Mouse (Mus musculus) left cerebral cortex, postnatal 36 days (tissue): ENCODE data around the gene Cul3. TPM values are rescaled to one million over a fixed set of nuclear protein-coding genes. Genes with fewer than 3 reads are reported as not detected.
A peak's percentile ranks its signal among the peaks of the same experiment; 100 is the strongest.
"Not testable (repeated sequence)": the region's sequence is repeated elsewhere in the genome, so short reads cannot be mapped to it uniquely, and the experiment has no call there.

Experiments used
- DNase-seq, 2 experiments: peaks; one replicate each; pipeline ENCODE4 v3.0.0; 2021 to 2022; ENCODE audit warnings: low spot score in 2 of 2, mixed read lengths in 1 of 2
- intact Hi-C: fragments of 180-260 bp; cut with DNase I; formaldehyde crosslinking; loops from one replicate; pipeline ENCODE4 v1.15.1; 2025
- total RNA-seq, 2 experiments: library from RNA; stranded (reverse); gene quantifications; 2 replicates each; pipeline ENCODE4 v1.2.3; 2021

Gene Cul3
- 100 to 1,000 TPM; 113 to 125 TPM for total RNA-seq

GRCm38 (mm10) chr1:80340436-80341376, at the start of gene Cul3:
Cul3 (minus strand) TSS chr1:80340480.
- intact Hi-C loops, result loop anchor here (10.0 kb wide), 1 partner anchor 556 kb away; no protein-coding TSS in a partner anchor
- DNase-seq, result peak; percentile 94

GRCm38 (mm10) chr1:80389518-80389917, 49.2 kb upstream of the Cul3 start:
- DNase-seq, result no peak
- intact Hi-C loops, result no loop called here

DNA sequence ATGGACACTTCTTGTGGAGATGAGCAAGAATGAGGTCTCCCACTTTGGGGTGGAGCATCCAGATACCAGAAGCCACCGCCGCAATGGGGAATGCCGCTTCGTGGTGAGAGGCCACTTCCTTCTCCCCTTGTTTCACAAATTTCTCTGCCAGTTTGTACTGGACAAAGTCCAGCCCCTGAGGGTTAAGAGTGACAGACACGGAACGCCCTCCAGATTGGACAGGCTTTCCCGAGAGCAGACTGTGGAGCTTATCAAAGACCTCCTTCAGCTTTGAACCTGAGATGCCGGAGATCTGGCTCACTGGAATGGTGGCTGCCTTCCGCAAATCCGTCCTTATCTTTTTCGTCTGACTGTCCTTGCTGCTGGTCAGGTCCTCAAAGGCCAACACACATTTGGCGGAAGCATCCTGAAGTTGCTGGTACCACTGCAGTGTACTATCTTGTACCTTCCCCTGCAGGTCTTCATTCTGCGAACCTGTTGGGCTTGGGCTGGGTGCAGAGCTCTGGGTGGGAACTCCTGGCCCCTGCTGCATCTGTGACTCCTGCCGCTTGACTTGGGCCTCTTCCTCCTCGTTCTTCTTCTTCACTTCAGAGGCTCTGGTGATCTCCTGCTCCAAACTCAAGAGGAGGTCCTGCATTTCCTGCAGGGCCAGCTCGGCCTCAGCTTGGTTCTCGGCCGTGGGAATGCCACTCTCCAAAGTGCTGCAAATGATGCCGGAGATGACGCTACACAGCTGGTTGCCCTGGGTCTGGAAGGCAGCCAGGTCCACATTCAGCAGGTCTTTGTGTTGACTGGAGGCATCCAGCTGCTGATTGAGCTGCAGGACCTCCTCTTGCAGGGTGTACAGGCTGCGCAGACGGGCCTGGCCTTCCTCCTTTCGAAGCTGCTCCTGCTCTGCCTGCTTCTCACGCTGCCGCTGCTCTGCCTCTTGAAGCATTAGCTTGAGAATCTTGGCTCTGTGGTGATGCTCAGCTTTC, 43.6 kb upstream of the Cul3 start:
- intact Hi-C loops, result no loop called here
- DNase-seq, result no peak

DNA sequence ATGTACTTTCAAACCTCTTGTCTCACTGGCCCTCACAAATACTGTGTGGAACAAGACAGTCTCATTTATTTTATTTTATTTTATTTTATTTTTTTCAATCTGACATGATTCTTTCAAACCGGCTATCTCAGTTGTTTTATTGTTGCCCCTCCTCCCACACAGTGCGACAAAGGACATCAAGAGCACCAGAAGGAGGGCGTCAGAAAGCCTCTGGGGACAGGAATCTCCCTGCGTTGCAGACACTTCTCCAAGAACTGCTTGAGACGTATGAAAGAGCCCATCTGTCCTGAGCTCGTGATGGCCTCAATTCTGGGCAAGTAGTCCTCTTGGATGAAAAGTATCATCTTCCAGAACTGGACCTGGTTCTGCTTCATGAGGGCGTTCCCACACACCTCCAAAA, 42.6 kb upstream of the Cul3 start:
- intact Hi-C loops, result no loop called here
- no peak for DNase-seq

- no peak for DNase-seq
- intact Hi-C loops, result no loop called here
Observed at GRCm38 (mm10) chr1:80381302-80381701, 41.0 kb upstream of the Cul3 start.

DNA sequence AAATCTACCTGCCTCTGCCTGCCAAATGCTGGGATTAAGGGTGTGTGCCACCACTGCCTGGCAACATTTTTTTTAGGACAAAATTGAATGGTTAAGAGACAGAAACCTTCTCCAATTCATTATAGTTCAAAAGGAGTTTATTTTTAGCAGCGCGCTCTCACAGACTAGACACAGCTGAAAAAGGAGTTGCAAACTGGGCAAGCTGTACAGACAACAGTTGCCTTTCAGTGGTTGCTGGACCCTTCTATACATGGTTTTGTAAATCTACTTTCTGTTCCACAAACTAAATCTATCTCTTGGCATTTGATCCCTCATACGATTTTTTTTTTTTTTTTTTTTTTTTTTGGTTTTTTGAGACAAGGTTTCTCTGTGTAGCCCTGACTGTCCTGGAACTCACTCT, 31.7 kb upstream of the Cul3 start:
- no peak for DNase-seq
- intact Hi-C loops, result no loop called here

DNA sequence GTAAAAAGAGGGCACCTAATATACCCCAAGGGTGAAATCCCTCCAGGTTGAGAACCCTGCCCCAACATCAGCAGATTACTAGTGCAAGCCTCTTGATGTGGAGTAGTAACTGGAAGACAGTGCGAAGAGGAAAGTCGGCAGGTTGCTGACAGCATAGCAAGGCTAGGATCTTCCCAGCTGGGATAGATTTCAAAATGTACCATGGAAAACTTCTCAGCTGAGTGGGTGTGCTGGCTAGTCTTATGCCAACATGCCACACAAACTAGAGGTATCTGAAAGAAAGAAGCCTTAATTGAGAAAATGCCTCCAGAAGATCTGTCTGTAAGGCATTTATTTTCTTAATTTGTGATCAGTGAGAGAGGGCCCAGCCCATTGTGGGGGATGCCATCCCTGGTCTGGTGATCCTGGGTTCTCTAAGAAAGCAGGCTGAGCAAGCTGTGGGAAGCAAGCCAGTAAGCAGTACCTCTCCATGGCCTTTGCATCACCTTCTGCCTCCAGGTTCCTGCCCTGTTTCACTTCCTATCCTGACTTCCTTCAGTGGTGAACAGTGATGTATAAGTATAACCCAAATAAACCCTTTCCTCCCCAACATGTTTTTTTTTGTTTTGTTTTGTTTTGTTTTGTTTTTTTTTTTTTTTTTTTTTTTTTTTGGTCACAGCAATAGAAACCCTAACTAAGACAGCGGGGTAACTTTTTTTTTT, 31.1 kb upstream of the Cul3 start:
- peak; percentile 12 to 23 for DNase-seq
- intact Hi-C loops, result no loop called here

GRCm38 (mm10) chr1:80363486-80363885, 23.2 kb upstream of the Cul3 start:
- no peak for DNase-seq
- intact Hi-C loops, result no loop called here

GRCm38 (mm10) chr1:80362946-80363345, 22.7 kb upstream of the Cul3 start:
- intact Hi-C loops, result no loop called here
- DNase-seq, result no peak

DNA sequence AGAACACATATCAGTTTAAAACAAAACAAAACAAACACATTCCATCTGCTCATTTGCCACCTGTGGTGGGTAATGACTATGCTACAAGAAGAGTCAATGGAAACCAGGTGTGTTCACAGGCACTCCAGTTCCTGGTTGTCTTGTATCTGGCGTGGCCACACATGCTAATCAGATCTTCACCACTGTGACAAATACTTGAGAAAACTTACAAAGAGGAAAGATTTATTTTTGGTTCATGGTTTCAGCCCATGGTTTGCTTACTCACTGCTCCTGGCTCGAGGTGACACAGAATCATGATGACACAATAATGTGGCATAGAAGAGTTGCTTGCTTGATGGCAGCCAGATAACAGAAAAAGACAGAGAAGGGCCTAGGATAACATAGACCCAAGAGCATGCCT, 22.1 kb upstream of the Cul3 start:
- intact Hi-C loops, result no loop called here
- DNase-seq, result no peak

DNA sequence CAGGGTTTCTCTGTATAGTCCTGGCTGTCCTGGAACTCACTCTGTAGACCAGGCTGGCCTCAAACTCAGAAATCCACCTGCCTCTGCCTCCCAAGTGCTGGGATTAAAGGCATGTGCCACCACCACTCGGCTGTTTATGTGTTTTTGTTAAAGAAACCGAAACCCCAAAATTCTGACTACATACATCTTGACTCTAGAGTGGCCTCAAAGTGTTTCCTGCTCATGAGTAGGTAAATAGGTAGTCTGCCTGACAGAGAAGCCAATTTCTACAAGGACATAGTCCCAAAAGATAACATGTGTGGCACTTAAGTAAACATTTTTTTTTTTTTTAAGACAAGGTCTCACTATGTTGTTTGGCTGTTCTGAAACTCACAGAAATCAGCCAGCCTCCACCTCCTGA, 21.5 kb upstream of the Cul3 start:
- intact Hi-C loops, DNase-seq: not testable (repeated sequence)

DNA sequence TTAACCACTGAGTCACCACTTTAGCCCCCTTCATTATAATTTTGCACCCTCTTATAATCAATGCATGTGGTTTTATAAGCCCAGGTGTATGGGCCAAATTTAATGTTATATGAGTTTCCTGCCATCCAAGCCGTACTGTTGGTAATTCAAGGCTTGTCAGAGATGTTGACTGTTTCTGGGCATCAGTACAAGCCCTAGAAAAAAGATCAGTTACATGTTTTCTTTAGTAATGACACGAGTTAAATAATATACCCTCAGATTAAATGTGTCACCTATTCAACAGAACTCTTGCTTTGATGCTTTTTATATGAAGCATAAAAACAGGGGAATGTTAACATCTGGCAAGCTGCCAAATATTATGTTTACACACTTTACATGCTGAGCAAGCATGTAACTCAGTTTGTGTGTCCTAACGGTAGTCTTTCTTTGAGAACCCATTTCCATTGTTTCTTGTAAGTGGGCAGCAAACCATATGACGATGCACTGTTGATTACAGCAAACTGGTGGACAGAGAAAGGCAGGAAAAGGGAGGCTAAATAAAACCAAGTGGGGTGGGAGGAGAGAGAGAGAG, 19.8 kb upstream of the Cul3 start:
- intact Hi-C loops, result no loop called here
- no peak for DNase-seq

GRCm38 (mm10) chr1:80340061-80340435, 232 bp downstream of the Cul3 start:
- DNase-seq, result peak in 1 of 2 experiments; percentile 72
- intact Hi-C loops, result loop anchor here (10.0 kb wide), 1 partner anchor 555 kb away; no protein-coding TSS in a partner anchor

DNA sequence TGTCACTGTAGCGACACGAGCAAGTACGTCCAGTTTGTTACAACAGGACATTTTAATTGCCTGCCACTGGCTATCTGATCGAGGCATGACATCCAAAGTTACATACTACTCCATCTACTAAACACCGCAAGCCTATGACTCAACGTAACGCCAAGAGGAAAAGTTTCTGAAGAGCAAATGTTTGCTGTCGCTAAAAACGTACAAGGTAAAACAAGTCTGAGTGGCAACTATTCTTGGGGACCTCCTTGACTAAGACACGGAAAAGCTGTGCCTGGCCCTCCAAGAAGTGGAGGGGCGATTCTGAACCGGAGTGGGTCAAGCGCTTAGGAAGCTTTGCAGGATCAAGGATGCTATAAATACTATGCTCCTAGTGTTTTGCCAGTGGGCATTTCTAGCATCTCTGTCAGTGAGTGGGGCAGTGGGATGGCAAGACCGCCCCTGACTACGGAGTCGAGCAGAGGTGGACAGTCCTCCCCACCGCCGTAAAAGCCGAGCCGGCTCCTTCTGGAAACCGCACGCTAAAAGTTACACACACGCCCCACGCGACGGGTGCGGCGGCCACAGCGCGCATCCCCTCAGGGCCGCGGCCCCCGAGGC, 757 bp downstream of the Cul3 start:
- no peak for DNase-seq
- intact Hi-C loops, result loop anchor here (10.0 kb wide), 1 partner anchor 555 kb away; no protein-coding TSS in a partner anchor

DNA sequence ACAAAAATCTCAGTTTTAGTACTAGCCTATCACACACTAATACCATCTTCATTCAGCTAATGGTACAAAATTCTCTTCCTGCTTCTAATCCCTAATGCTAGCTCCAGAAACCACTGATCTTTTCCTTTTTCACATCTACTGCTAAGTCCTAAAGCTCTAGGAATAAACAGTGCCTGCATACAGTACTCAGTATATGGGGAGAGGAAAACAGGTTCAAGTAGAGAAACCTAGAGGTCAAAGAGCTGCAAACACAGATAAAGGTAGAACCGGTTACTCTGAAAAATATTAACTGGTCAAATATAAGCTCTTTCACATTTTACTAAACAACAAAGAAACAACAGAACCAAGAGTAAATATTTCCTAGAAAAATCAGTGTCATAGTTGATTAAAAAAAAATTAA, 1.9 kb downstream of the Cul3 start:
- no peak for DNase-seq
- intact Hi-C loops, result no loop called here

DNA sequence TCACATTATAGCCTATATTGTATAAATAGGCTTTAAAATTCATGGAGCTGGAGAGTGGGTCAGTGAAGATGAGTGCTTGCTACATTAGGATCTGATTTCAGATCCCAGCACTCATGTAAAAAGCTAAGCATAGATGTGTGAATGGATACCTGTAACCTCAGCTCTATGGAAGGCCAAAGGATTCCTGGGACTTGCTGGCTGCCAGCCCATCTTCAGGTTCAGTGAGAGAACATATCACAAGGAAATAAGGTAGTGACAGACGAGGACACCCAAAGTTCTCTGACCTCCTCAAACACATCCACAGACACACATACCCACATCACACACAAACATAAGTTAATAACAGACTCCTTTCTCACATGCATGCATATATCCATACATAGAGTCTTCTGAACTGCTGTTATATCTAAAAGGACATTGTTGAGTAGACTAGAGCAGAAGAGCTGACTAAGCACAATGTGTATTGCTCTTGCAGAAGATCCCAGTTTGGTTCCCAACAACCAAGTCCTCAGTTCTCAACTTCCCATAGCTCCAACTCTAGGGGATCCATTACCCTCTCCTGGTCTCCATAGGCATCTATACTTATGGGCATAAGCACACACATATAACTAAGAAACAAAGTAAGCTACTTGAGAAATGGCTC, 4.4 kb downstream of the Cul3 start:
- intact Hi-C loops, result no loop called here
- no peak for DNase-seq

DNA sequence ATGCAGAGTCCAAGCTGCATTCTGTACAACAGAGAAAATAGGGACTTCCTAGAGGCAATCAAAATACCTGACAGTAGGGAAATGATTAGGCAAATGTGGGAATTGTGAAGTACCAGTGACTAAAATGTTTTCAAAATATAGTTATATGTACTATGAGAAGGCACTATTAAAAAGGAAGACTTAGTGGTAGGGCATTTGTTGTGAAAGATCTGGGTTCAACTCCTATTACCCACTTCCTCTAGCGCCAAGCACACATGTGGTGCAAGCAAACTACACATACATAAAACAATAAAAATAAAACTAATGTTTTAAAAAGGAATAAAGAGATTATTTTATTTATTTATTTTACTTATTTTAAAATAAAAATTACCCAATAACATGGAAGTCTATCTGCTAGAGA, 5.2 kb downstream of the Cul3 start:
- intact Hi-C loops, result no loop called here
- no peak for DNase-seq

- DNase-seq, result no peak
- intact Hi-C loops, result no loop called here
Observed at GRCm38 (mm10) chr1:80330970-80331369, 9.3 kb downstream of the Cul3 start.
